Mouse (Mus musculus) kidney, postnatal 10 days (tissue): ENCODE data around the gene Cfap74.

ENCODE experiments used
- DNase-seq: peaks from one replicate; pipeline ENCODE4 v3.0.0; 2021; ENCODE audit warnings: mixed read lengths

Cfap74 gene

DNA sequence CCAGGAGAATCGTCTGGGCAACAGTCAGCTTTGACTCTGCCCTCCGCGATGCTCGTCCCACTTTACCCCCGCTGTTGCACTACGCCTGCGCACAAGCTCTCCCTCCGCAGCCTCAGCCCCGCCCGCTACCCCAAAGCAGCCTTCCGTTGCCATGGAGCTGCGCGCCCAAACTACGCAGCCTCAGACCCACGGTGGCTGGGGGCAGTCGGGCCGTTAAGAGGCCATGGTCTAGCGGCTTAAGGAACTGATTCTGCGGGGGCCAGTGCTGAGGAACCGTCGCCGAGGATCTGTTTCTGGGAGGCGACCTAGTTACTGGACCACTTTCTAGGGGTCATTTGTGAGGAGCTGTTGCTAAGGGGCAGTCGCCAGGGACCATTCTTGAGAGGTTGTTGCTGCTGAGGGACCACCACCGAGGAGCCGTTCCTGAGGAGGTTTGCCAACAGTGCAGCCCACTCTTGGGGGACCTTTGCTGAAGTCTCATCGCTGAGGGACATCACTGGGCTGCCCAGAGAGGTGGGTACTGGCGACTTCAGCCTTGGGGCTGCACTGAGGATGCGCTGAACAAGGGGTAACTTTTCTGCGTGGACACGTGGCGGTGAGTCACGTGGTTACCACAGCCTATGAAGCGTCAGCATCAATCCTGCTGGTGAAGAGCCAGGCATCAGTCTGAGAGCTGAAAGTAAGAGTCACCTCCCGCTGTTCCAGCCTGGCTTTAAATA lies at the start of gene Cfap74:
Cfap74 (plus strand) TSS at position 133 of the 719 bp plus-strand sequence.
- DNase-seq = peak; percentile 78

DNA sequence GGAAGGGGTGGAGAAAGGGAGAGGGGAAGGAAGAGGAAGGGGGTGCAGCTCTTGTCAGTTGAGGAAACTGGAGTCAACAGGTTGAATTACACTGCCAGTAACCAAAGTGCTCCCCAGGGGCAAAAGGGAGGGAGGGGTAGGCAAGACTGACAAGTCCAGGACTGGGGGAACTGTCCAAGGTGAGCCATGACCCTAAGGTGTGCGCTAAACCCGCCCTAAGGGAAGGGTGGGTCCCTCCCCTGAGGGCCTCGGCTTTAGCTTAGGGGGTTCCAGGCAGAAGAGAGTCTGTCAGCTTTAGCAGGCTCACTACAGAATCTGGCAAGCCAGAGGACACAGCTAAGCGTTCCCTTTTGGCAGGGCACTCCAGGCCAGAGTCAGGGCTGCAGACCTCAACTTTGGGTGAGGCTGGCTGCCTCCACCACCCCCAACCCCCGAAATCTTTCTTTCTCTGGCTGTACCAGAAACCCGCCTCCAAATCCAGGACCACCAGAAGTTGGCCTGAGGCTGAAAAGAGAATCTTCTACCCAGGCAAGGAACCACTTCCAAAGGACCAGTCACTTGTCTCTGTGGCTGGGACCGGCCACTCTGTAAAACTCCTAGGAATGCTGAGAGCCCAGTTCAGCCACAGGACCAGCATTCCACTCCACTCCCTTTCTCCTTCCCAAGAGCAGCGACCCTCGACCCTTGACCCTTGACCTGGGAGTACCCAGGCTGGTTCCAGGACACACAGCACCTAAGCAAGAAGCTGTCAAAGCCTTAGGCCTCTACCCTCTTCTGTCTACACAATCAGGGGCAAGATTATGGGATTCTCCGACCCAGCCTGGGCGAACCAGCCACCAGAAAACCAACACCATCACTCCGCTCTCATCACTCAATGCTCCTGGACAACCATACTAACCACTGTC lies 49.2 kb upstream of the Cfap74 start:
- DNase-seq = peak; percentile 66

- DNase-seq = peak; percentile 52
Measured at GRCm38 (mm10) chr4:155360856-155361255, 48.1 kb upstream of the Cfap74 start.

DNA sequence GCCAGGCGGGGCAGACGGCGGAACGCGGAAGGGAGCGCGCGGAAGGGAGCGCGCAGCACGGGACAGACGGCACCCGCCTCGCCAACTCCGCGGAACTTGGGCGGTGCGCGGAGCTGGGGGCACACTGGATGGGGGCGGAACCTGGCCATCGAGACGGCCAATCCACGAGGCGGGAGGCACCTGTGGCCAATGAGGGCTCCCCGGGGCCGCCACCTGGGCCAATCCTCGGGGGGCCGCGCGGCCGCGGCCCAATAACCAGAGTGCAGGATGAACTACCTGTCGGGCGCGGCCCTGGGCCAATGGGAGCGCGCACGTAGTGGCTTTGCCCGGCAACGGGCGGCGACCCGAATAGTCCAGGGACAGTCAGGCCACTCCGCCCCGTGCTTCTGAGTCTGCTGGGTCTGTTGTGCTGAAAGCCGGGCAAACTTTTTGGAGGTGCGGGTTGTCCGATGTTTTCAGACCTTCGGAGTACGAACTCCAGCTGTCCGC lies 47.6 kb upstream of the Cfap74 start, which contains the start of gene Prkcz:
Prkcz (minus strand) TSS at position 59 of the 489 bp plus-strand sequence.
- DNase-seq = peak; percentile 93

GRCm38 (mm10) chr4:155362443-155362842 lies 46.5 kb upstream of the Cfap74 start:
- no peak for DNase-seq

GRCm38 (mm10) chr4:155366784-155367183 lies 42.2 kb upstream of the Cfap74 start:
- DNase-seq = no peak

- no peak for DNase-seq
Measured at GRCm38 (mm10) chr4:155367739-155368138, 41.3 kb upstream of the Cfap74 start.

GRCm38 (mm10) chr4:155368684-155369083 lies 40.3 kb upstream of the Cfap74 start:
- peak; percentile 88 for DNase-seq

GRCm38 (mm10) chr4:155370737-155371715 lies 38.0 kb upstream of the Cfap74 start:
- DNase-seq = peak; percentile 88

DNA sequence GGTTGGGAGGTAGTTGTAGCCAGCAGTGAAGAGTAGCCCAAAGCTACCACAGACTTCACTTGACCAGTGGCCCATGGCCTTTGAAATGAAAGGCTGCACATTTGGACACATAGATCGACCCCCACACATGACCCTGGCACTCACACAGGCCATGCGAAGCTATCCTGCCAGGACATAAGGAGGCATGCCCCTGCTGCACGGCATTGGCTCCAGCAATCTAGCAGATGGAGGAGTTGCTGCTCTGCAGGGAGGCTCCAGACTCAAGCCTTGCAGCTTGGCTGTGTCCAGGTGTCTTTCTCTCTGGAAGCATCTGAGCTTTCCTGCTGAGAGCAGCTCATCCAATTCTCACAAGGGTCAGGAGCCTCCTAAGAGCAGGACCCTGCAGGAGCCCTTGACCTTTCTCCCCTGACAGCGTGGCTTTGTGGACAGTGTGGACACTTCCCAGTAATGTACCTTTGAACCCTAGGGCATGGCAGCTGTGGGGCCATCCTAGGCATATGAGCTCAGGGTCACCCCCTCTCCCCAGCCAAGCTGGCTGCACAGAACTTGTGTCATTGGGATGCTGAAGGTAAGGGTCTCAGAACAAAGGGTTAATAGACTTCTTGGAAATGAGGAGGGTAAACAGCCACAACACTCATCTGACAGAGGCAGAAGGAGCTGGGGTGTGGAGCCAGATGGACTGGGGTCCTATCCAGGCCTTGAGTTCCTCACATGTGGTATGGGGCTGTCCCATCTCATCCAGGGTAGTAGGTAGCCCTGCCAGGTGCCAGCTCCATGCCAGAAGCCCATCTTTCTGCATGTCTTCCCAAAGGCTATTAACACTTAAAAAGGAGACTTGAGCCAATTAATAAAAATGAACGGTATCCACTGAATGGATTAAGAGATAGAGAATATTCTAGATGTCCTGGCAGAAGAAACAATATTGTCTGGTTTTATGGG lies 36.9 kb upstream of the Cfap74 start:
- DNase-seq = no peak

GRCm38 (mm10) chr4:155381974-155382373 lies 27.0 kb upstream of the Cfap74 start:
- no peak for DNase-seq

DNA sequence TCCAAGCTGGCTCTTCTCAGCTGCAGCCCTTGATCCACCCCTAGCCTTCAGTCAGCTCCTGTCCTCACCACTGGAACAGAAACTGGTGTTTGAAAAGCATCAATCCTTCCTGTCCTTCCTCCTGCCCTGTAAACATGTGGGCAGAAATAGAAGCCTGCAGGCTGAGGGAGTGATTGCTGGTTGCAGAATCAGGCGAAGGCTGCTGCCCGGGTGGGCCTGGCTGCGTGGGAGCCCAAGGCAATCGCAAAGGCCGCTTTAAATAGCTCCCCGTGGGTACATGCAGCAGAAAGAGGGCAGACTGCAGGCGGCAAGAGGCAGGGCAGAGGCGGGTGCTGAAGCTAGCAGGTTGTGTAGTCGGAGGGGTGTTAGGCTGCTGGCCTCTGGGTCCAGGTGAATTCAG lies 26.2 kb upstream of the Cfap74 start:
- no peak for DNase-seq

- no peak for DNase-seq
Measured at GRCm38 (mm10) chr4:155383326-155383725, 25.7 kb upstream of the Cfap74 start.

- no peak for DNase-seq
Measured at GRCm38 (mm10) chr4:155387166-155387565, 21.8 kb upstream of the Cfap74 start.

DNA sequence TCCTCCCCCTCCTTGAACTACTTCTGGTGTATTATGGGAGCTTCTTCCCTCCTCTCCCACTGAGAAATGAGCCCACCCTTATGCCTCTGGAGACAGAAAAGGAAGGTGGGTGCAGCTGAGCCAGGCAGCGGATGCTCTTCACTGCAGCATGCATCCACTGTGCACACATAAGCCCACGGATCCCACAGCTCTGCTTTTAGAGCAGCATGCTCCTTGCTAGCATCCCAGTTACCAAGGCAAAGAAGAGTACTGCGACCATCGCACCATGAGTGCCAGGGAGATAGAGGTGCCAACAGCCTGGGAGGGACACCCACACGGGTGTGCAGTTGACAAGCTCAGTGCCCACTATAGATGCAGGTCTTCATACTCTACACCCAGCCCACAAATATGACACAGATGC lies 13.5 kb upstream of the Cfap74 start:
- no peak for DNase-seq

GRCm38 (mm10) chr4:155396751-155397150 lies 12.2 kb upstream of the Cfap74 start:
- DNase-seq = no peak

GRCm38 (mm10) chr4:155397511-155398221 lies 11.3 kb upstream of the Cfap74 start, which contains the start of gene Gabrd:
TSS of gene Gabrd (minus strand) at chr4:155398112.
- peak; percentile 86 for DNase-seq

DNA sequence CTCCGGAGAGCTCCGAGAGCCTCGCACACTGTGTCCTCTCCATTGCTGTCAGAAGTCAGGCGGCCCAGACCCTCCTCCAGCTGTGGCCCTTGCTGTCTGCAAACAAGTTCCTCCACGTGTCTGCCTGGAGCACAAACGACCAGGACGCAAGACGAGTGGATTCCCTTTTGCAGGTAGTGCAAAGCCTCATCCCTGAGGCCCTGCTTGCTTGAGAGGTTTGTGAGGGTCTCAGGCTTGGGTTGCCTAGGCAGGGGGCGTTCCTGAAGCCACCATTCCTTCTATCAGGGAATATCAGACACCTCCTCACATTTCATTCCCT lies 10.8 kb upstream of the Cfap74 start:
- no peak for DNase-seq

DNA sequence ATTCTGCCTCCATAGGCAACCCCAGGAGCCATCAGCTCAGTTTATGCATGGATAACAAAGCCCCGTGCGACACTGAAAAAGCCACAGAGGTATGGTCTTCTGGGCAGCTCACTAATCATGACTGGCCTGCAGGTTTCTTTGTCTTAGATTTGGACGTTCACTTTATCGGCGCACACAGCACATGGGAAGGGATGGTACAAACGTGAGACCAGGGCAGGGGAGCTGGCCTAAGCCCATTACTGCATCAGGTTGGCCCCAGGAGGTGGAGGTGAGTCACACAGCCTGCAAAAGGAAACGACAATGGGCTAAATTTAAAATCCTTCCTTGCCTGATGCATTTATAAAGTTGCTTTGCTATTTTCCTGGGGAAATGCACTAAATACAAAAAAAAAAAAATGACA lies 7.9 kb upstream of the Cfap74 start:
- DNase-seq = no peak

GRCm38 (mm10) chr4:155402489-155402888 lies 6.5 kb upstream of the Cfap74 start:
- DNase-seq = no peak

GRCm38 (mm10) chr4:155408695-155409057 lies 314 bp upstream of the Cfap74 start:
- peak; percentile 22 for DNase-seq
